In genomic region chr4:47093647-47094046, GRCm38 (mm10) we compare ENCODE assay signal across 16 mouse cellular contexts. TPM values are rescaled to one million over a fixed set of nuclear protein-coding genes. Genes with fewer than 3 reads are reported as not detected.
DNase-seq lines count a peak whose midpoint lies in the region; ATAC-seq lines count a peak whose summit lies in the region.
"Had no signal": no experiment of that assay in that cellular context is flagged by ENCODE, and none has a peak within 500 bp of the region (broad histone marks: within the 10 kb centered on the region; RNA-seq: fewer than 3 reads in every experiment).

No protein-coding gene starts in this region.

- WGBS in heart, embryonic 12.5 days = 60% methylated on average over 6 of the region's 6 CpGs
- 10% methylated on average over 6 of the region's 6 CpGs for WGBS in midbrain, embryonic 14.5 days

- no peak overlapping the region for H3K4me3 ChIP-seq in heart, embryonic 12.5 days
- no peak overlapping the region for H3K4me3 ChIP-seq in midbrain, embryonic 14.5 days (replicated peaks; ENCODE audit: low read depth, low read length)
- H3K4me3 ChIP-seq: left cerebral cortex, adult 2 months had no signal

- H3K4me1 ChIP-seq in heart, embryonic 12.5 days (replicated peaks) = peaks cover 16% of the 10 kb centered on the region
- H3K4me1 ChIP-seq in midbrain, embryonic 14.5 days (ENCODE audit: control insufficient read depth, insufficient read depth, low read length) = peaks cover 9% of the 10 kb centered on the region

- no peak overlapping the region for H3K27ac ChIP-seq in heart, embryonic 12.5 days (ENCODE audit: poor library complexity, severe bottlenecking)
- H3K27ac ChIP-seq in midbrain, embryonic 14.5 days (replicated peaks; ENCODE audit: low read depth, low read length) = no peak overlapping the region
- H3K27ac ChIP-seq: left cerebral cortex, adult 2 months; limb, embryonic 13.5 days had no signal

- H3K36me3 ChIP-seq in heart, embryonic 12.5 days = no peaks in the 10 kb centered on the region
- H3K36me3 ChIP-seq in midbrain, embryonic 14.5 days (ENCODE audit: control insufficient read depth, insufficient read depth, low read length) = no peaks in the 10 kb centered on the region
- H3K36me3 ChIP-seq: limb, embryonic 13.5 days had no signal

- ATAC-seq in heart, embryonic 12.5 days (ENCODE audit: insufficient number of reproducible peaks, low FRiP score) = no peak
- ATAC-seq in midbrain, embryonic 14.5 days (ENCODE audit: low FRiP score, low TSS enrichment) = no peak

- H3K9me3 ChIP-seq in heart, embryonic 12.5 days (replicated peaks) = no peaks in the 10 kb centered on the region
- H3K9me3 ChIP-seq in midbrain, embryonic 14.5 days (ENCODE audit: control insufficient read depth, low read length) = no peaks in the 10 kb centered on the region
- H3K9me3 ChIP-seq: limb, embryonic 13.5 days had no signal

- H3K9ac ChIP-seq in heart, embryonic 12.5 days = no peak overlapping the region
- no peak overlapping the region for H3K9ac ChIP-seq in midbrain, embryonic 14.5 days (replicated peaks; ENCODE audit: low read length)
- H3K9ac ChIP-seq: limb, embryonic 13.5 days had no signal

- peaks cover 50% of the 10 kb centered on the region for H3K27me3 ChIP-seq in heart, embryonic 12.5 days (replicated peaks)
- H3K27me3 ChIP-seq in midbrain, embryonic 14.5 days (ENCODE audit: control insufficient read depth, insufficient read depth, low read length) = peaks cover 23% of the 10 kb centered on the region

- peak; percentile 82 for DNase-seq in heart, adult 11 months
- peak; percentile 24 for DNase-seq in ES-CJ7 (ENCODE audit: low read depth, low spot score)
- peak; percentile 42 for DNase-seq in embryo, embryonic 9.5 days (ENCODE audit: extremely low spot score)
- peak; percentile 29 for DNase-seq in midbrain, embryonic 14.5 days
- no peak for DNase-seq in urinary bladder, postnatal 4 days (ENCODE audit: low spot score in 2 of 2)
- DNase-seq in adrenal gland, postnatal 36 days = no peak
- DNase-seq in right cerebral cortex, postnatal 4 days = no peak
- DNase-seq: adrenal gland, postnatal 14 days; cerebellum, postnatal 14 days; heart, adult 18-20 months; kidney, postnatal 36 days; lung, postnatal 36 days; thymus, postnatal 36 days had no signal

- no peak overlapping the region for H3K4me2 ChIP-seq in heart, embryonic 12.5 days
- no peak overlapping the region for H3K4me2 ChIP-seq in midbrain, embryonic 14.5 days (ENCODE audit: low read length)

RNA-seq across cellular contexts. Expression of gene Galnt12, which starts 1.9 kb away (rescaled TPM):
- 1.8 and 2.2 TPM in 2 replicates for polyA plus RNA-seq in heart, embryonic 12.5 days (2016; fragmentation: Nextera tagmentation; extraction: Ambion mirVana)
- 1.8 and 3.1 TPM in 2 replicates for polyA plus RNA-seq in midbrain, embryonic 14.5 days (2014; fragmentation: Nextera tagmentation; extraction: Ambion mirVana)
- under 1 TPM; 0.56 to 0.69 TPM for total RNA-seq in adrenal gland, postnatal 36 days (2021)

RNA-seq across cellular contexts. Expression of gene Anks6, which starts 36.4 kb away (rescaled TPM):
- 2.7 and 3.0 TPM in 2 replicates for polyA plus RNA-seq in heart, embryonic 12.5 days (2016; fragmentation: Nextera tagmentation; extraction: Ambion mirVana)
- 5.3 and 6.0 TPM in 2 replicates for polyA plus RNA-seq in midbrain, embryonic 14.5 days (2014; fragmentation: Nextera tagmentation; extraction: Ambion mirVana)
- total RNA-seq in adrenal gland, postnatal 36 days (2021) = 1 to 10 TPM; 3.5 to 5.2 TPM

Comparison
In these comparisons a context has a peak if more than half of its experiments do, and no peak if none do; other contexts are left out.
1. DNase-seq: peak in heart, adult 11 months (single experiment), ES-CJ7 (single experiment), embryo, embryonic 9.5 days (single experiment) and midbrain, embryonic 14.5 days (single experiment); none in urinary bladder, postnatal 4 days (0 of 2), adrenal gland, postnatal 36 days (0 of 2) and right cerebral cortex, postnatal 4 days (single experiment).